Mouse (Mus musculus) lung, adult 2 months (tissue): ENCODE results near the gene Magi1.

ENCODE experiments used
- CTCF ChIP-seq: fragments of 200-500 bp; IDR thresholded peaks from 2 replicates; pipeline ENCODE4 v1.5.1; 2011; ENCODE audit warnings: mild to moderate bottlenecking, low read length, control low read depth; ENCODE audit not compliant: insufficient read depth
- POLR2A ChIP-seq: fragments of 200-500 bp; IDR thresholded peaks from 2 replicates; pipeline ENCODE4 v1.6.1; 2011; ENCODE audit warnings: low read depth, mild to moderate bottlenecking, control low read depth, low read length, borderline replicate concordance; ENCODE audit errors: extremely low read depth

GRCm38 (mm10) chr6:93922931-93923330, 360.8 kb downstream of the Magi1 start:
- TF ChIP-seq CTCF (no peak), POLR2A (no peak)
